Mouse (Mus musculus) stomach, embryonic 15.5 days (tissue): ENCODE data around the gene Pnma1. TPM values are rescaled to one million over a fixed set of nuclear protein-coding genes. Genes with fewer than 3 reads are reported as not detected.
A peak's percentile ranks its signal among the peaks of the same experiment; 100 is the strongest.

Source experiments
- ATAC-seq: fragments of 200-750 bp; cut with Nextera tagmentation; 2 replicates; pipeline ENCODE4 v1.8.0; 2017; ENCODE audit warnings: low read depth, moderate number of reproducible peaks, moderate TSS enrichment; ENCODE audit not compliant: insufficient read depth, low FRiP score
- H3K27ac ChIP-seq: fragments of 300-500 bp; sonication (generic); 2 replicates; pipeline ENCODE4 v1.5.1; 2015; ENCODE audit warnings: mild to moderate bottlenecking, inconsistent platforms
- H3K27me3 ChIP-seq: fragments of 300-500 bp; sonication (generic); replicated peaks from 2 replicates; pipeline ENCODE4 v1.6.1; 2015; ENCODE audit warnings: inconsistent platforms
- H3K36me3 ChIP-seq: fragments of 300-500 bp; sonication (generic); 2 replicates; pipeline ENCODE4 v1.6.1; 2015; ENCODE audit warnings: inconsistent platforms
- H3K4me1 ChIP-seq: fragments of 300-500 bp; sonication (generic); 2 replicates; pipeline ENCODE4 v1.6.1; 2015; ENCODE audit warnings: inconsistent platforms
- H3K4me2 ChIP-seq: fragments of 300-500 bp; sonication (generic); 2 replicates; pipeline ENCODE4 v1.6.1; 2015; ENCODE audit warnings: mild to moderate bottlenecking, inconsistent platforms
- H3K4me3 ChIP-seq: fragments of 300-500 bp; sonication (generic); replicated peaks from 2 replicates; pipeline ENCODE4 v1.5.1; 2015; ENCODE audit warnings: inconsistent platforms
- H3K9ac ChIP-seq: fragments of 300-500 bp; sonication (generic); 2 replicates; pipeline ENCODE4 v1.6.1; 2015; ENCODE audit warnings: inconsistent platforms
- H3K9me3 ChIP-seq: fragments of 300-500 bp; sonication (generic); 2 replicates; pipeline ENCODE4 v1.6.1; 2016; ENCODE audit warnings: inconsistent platforms
- WGBS: fragments of 180-500 bp; shearing (Covaris S2); methylation state at CpG from one replicate; pipeline ENCODE4 v1.1.7; 2015; 5-methylcytosine and 5-hydroxymethylcytosine counted together
- polyA plus RNA-seq: library from polyadenylated mRNA; unstranded; fragments of >200 nt; fragmentation: Nextera tagmentation; extraction: Ambion mirVana; gene quantifications from 2 replicates; pipeline ENCODE4 v1.2.1, GENCODE M21; 2015

Gene Pnma1
- polyA plus RNA-seq, 1 experiment from 2014 or later: 0.94 TPM

DNA sequence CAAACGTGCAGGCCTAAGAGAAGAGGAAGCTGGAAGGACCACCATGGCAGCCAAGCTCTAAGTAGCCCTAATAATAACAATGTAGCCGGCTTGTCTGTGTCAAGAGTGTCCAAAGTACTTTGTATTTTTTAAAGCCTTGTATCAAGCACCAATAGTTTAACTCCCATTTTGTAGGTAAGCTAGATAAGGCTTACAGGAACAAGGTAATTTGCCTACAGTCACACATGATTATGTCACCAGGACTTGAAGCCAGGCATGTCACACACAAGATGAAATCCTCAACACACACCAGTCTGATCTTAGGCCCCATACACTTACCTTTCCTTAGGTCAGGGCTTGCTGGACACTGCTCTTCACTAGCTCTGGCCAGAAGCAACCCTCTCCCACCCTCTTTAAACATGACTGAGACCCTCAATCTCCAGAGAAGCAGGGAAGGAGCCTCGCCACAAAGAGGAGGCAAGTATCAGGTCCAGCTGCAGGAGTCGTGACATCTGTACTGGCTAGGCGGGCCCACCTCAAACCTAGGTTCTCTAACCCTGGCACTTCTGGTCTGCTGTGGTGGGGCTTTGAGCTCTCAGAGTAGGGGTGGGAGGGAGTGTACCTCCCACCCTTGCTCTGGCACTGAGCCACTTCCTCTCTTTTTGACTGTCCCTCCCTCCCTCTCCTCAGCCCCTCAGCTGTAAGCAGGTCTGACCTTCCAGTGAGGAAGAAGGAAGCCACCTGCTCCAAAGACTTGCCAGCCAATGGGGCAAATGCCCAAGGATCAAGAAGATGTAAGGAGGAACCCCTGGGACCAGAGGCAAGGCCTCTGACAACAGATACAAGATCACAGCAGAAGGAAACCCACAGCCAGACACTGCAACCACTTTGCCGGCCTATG is 28.8 kb upstream of the Pnma1 start:
- Histone ChIP-seq H3K4me3 (no peak overlapping the region), H3K27ac (peak overlapping the region; percentile 97), H3K36me3 (peaks cover 16% of the 10 kb centered on the region; the same call in 1 of the 2 replicates), H3K9me3 (no peaks in the 10 kb centered on the region), H3K27me3 (no peaks in the 10 kb centered on the region), H3K4me2 (peak overlapping the region; percentile 69), H3K4me1 (peaks cover 77% of the 10 kb centered on the region), H3K9ac (no peak overlapping the region)
- 36% methylated on average over 6 of the region's 6 CpGs for WGBS
- ATAC-seq: no peak

DNA sequence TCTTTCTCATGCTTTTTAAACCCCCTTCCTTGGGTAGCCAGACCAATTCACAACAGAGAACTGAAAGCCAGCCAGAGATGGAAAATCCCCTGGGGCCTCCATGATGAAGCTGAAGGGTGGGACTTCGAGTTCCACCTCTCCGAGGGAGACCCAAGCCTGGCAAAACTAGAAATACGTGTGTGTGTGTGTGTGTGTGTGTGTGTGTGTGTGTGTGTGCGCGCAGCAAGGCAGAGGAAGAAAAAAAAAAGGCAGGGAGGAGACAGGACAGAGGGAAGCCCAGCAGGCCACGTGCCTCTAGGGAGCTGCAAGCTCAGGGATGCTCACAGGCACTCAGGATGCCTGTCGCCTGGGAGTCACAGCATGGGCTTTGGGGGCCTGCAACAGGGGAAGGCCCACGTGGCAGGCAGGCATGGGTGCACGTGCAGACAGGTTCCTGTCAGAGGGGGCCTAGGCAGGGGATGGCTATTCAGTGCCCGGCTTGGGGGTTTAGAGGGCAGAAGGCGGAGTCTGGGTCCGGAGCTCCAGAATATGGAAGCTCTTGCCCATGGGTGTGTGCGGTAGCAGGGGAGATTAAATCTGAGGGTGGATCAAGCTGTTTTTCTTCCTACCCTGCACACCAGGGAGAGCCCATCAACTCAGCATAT is 28.0 kb upstream of the Pnma1 start:
- Histone ChIP-seq H3K9me3 (no peaks in the 10 kb centered on the region), H3K9ac (peak overlapping the region; percentile 14; the same call in 1 of the 2 replicates), H3K4me2 (peak overlapping the region; percentile 69), H3K27me3 (no peaks in the 10 kb centered on the region), H3K27ac (peak overlapping the region; percentile 97), H3K4me3 (peak overlapping the region; percentile 41), H3K36me3 (peaks cover 16% of the 10 kb centered on the region; the same call in 1 of the 2 replicates), H3K4me1 (peaks cover 68% of the 10 kb centered on the region)
- WGBS: 7% methylated on average over 13 of the region's 13 CpGs
- no peak for ATAC-seq

DNA sequence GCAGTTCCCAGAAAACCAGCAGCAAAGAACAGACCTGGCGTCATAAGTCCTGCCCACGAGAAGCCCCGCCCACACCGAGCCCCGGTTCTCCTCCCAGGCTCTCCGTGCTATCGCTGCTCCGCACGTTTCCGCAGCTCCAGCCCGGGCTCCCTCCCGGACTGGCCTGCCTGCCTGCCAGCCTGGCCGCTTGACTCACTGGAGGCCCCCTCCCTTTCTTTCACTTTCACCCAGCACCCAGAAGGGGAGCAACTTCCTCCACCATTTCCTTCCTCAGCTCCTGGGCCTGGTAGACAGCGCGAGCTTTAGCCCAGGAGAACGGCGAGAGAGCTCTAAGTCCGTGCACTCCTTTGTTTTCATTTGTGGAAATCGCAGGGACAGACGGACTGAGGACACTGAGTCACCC is 27.4 kb upstream of the Pnma1 start:
- H3K4me1 ChIP-seq: peaks cover 63% of the 10 kb centered on the region
- H3K27me3 ChIP-seq: no peaks in the 10 kb centered on the region
- under 1% methylated on average over 20 of the region's 20 CpGs for WGBS
- H3K9me3 ChIP-seq: no peaks in the 10 kb centered on the region
- peak; percentile 87 for ATAC-seq
- no peak overlapping the region; the same call in 1 of the 2 replicates for H3K9ac ChIP-seq
- peaks cover 21% of the 10 kb centered on the region; the same call in 1 of the 2 replicates for H3K36me3 ChIP-seq
- H3K27ac ChIP-seq: peak overlapping the region; percentile 97
- H3K4me3 ChIP-seq: peak overlapping the region; percentile 41
- H3K4me2 ChIP-seq: peak overlapping the region; percentile 69

- Histone ChIP-seq H3K9me3 (no peaks in the 10 kb centered on the region), H3K36me3 (peaks cover 21% of the 10 kb centered on the region; the same call in 1 of the 2 replicates), H3K27ac (peak overlapping the region; percentile 97), H3K9ac (no peak overlapping the region), H3K4me3 (no peak overlapping the region), H3K4me2 (peak overlapping the region; percentile 69), H3K27me3 (no peaks in the 10 kb centered on the region), H3K4me1 (peaks cover 55% of the 10 kb centered on the region)
- 50% methylated on average over 6 of the region's 6 CpGs for WGBS
- ATAC-seq: peak; percentile 54
These were observed 26.6 kb upstream of the Pnma1 start for GRCm38 (mm10) chr12:84174871-84175270.

GRCm38 (mm10) chr12:84174190-84174811 is 26.0 kb upstream of the Pnma1 start:
- H3K36me3 ChIP-seq: peaks cover 21% of the 10 kb centered on the region; the same call in 1 of the 2 replicates
- no peaks in the 10 kb centered on the region for H3K9me3 ChIP-seq
- peaks cover 52% of the 10 kb centered on the region for H3K4me1 ChIP-seq
- no peaks in the 10 kb centered on the region for H3K27me3 ChIP-seq
- ATAC-seq: no peak; the same call in 1 of the 2 replicates
- 59% methylated on average over 9 of the region's 9 CpGs for WGBS
- H3K4me2 ChIP-seq: peak overlapping the region; percentile 69
- H3K9ac ChIP-seq: no peak overlapping the region
- H3K4me3 ChIP-seq: no peak overlapping the region
- H3K27ac ChIP-seq: peak overlapping the region; percentile 97

GRCm38 (mm10) chr12:84173309-84173915 is 25.1 kb upstream of the Pnma1 start:
- H3K9ac ChIP-seq: no peak overlapping the region
- peak overlapping the region; percentile 69; the same call in 1 of the 2 replicates for H3K4me2 ChIP-seq

GRCm38 (mm10) chr12:84172862-84173261 is 24.6 kb upstream of the Pnma1 start:
- H3K27ac ChIP-seq: no peak overlapping the region
- WGBS: 89% methylated on average over 17 of the region's 17 CpGs
- H3K9ac ChIP-seq: no peak overlapping the region
- ATAC-seq: no peak
- H3K4me3 ChIP-seq: no peak overlapping the region
- no peak overlapping the region for H3K4me2 ChIP-seq
- H3K9me3 ChIP-seq: no peaks in the 10 kb centered on the region
- peaks cover 21% of the 10 kb centered on the region; the same call in 1 of the 2 replicates for H3K36me3 ChIP-seq
- H3K27me3 ChIP-seq: no peaks in the 10 kb centered on the region
- H3K4me1 ChIP-seq: peaks cover 38% of the 10 kb centered on the region

More at GRCm38 (mm10) chr12:84173309-84173915, 25.1 kb upstream of the Pnma1 start:
- H3K36me3 ChIP-seq: peaks cover 21% of the 10 kb centered on the region; the same call in 1 of the 2 replicates
- peaks cover 43% of the 10 kb centered on the region for H3K4me1 ChIP-seq
- H3K9me3 ChIP-seq: no peaks in the 10 kb centered on the region
- H3K27me3 ChIP-seq: no peaks in the 10 kb centered on the region
- ATAC-seq: no peak
- 86% methylated on average over 13 of the region's 13 CpGs for WGBS
- H3K4me3 ChIP-seq: no peak overlapping the region
- peak overlapping the region; percentile 97 for H3K27ac ChIP-seq

GRCm38 (mm10) chr12:84172216-84172615 is 23.9 kb upstream of the Pnma1 start:
- Histone ChIP-seq H3K4me1 (peaks cover 31% of the 10 kb centered on the region), H3K27ac (no peak overlapping the region), H3K27me3 (no peaks in the 10 kb centered on the region), H3K9me3 (no peaks in the 10 kb centered on the region), H3K4me2 (no peak overlapping the region), H3K36me3 (peaks cover 21% of the 10 kb centered on the region; the same call in 1 of the 2 replicates), H3K9ac (no peak overlapping the region), H3K4me3 (no peak overlapping the region)
- ATAC-seq: no peak
- WGBS: 95% methylated on average over 3 of the region's 3 CpGs

- peaks cover 19% of the 10 kb centered on the region for H3K4me1 ChIP-seq
- H3K27ac ChIP-seq: no peak overlapping the region
- H3K9me3 ChIP-seq: no peaks in the 10 kb centered on the region
- H3K9ac ChIP-seq: no peak overlapping the region
- no peak for ATAC-seq
- no peaks in the 10 kb centered on the region for H3K27me3 ChIP-seq
- no peak overlapping the region for H3K4me3 ChIP-seq
- H3K36me3 ChIP-seq: peaks cover 21% of the 10 kb centered on the region; the same call in 1 of the 2 replicates
- no peak overlapping the region for H3K4me2 ChIP-seq
- WGBS: 91% methylated on average over 10 of the region's 10 CpGs
These were observed 22.3 kb upstream of the Pnma1 start for GRCm38 (mm10) chr12:84170610-84171009.

GRCm38 (mm10) chr12:84165631-84166373 is 17.5 kb upstream of the Pnma1 start:
- Histone ChIP-seq H3K4me1 (peaks cover 11% of the 10 kb centered on the region; the same call in 1 of the 2 replicates), H3K27ac (no peak overlapping the region), H3K4me3 (no peak overlapping the region), H3K27me3 (no peaks in the 10 kb centered on the region), H3K9ac (no peak overlapping the region), H3K36me3 (peaks cover 10% of the 10 kb centered on the region), H3K4me2 (no peak overlapping the region), H3K9me3 (no peaks in the 10 kb centered on the region)
- 34% methylated on average over 8 of the region's 8 CpGs for WGBS
- ATAC-seq: no peak
